Mouse (Mus musculus) thymus, postnatal 0 days (tissue): ENCODE data around the gene Ear10. TPM values are rescaled to one million over a fixed set of nuclear protein-coding genes. Genes with fewer than 3 reads are reported as not detected.
"Not testable (repeated sequence)": the region's sequence is repeated elsewhere in the genome, so short reads cannot be mapped to it uniquely, and the experiment has no call there.

Experiments
- DNase-seq: peaks from one replicate; pipeline ENCODE4 v3.0.0-alpha.2; 2015; ENCODE audit warnings: low spot score
- polyA plus RNA-seq: library from polyadenylated mRNA; unstranded; fragments of >200 nt; fragmentation: Nextera tagmentation; extraction: Ambion mirVana; gene quantifications from 2 replicates; pipeline ENCODE4 v1.2.1, GENCODE M21; 2015

The Ear10 gene
- polyA plus RNA-seq, result not detected in 2 replicates

- not testable (repeated sequence) for DNase-seq
These were observed at the start of gene Ear10 for GRCm38 (mm10) chr14:43923459-43923858. Gene Ear10 (minus strand): TSS chr14:43923559.

DNA sequence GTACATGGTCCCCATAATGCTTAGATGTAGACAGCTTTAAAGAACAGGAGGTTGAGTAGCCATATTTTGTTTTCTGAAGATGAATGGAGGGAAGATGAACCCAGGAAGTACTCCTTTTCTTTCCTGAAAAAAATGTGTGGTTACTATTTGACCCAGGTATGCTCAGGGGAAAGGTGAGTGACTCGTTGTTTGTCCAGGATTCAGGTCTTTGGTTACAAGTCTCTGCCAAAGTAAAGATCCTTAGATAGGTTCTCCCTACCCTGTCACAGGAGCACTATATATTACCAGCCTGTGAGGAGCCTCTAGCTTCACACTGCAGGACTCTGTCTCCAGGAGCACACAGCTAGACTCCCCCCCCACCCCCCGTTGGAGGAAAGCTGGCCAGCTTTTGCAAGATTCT is 33.4 kb upstream of the Ear10 start, which contains the start of gene Ang5:
Gene Ang5 (plus strand): TSS at position 301 of the 400 bp plus-strand sequence.
- DNase-seq, result not testable (repeated sequence)

GRCm38 (mm10) chr14:43955074-43955473 is 31.7 kb upstream of the Ear10 start:
- not testable (repeated sequence) for DNase-seq

DNA sequence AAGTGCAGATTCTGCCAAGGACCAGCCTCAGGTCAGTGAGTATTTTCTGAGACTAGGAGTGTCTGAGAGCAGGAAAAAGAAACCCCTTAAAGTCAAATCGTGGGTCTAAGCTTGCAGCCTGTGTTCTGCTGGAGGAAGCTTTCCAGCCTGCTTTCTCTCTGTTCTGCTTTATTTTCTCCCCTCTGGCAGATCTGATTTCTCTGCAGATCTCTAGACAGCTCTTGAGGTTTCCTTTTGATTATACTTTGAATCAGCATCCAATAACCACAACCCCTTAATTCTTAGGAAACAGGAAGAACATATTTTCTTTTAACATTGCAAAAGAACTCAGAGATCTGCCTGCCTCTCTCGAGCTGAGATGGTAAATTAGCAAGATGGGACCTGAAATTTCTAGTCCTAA is 30.0 kb upstream of the Ear10 start:
- DNase-seq, result not testable (repeated sequence)

DNA sequence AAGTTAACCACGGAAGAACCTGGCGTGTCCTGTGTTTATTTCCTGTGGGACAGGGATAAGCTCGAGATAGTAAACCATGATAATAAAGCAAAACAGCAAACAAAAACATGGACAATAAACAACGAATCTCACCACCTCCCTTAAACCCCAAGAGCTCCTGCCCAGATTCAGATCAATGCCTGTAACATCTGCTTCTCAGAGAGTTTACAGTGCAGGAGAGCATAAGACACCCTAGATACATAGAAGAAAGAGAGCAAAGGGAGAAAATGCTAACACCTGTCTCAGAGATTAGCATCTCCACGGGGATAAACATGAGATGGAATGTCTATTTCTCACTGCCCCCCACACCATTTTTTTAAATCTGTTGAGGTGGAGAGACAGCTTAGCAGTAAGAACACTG is 10.0 kb upstream of the Ear10 start:
- DNase-seq, result not testable (repeated sequence)

- DNase-seq, result peak; percentile 36
These were observed 9.6 kb upstream of the Ear10 start for GRCm38 (mm10) chr14:43932991-43933390.

- peak; percentile 40 for DNase-seq
These were observed 2.1 kb upstream of the Ear10 start for GRCm38 (mm10) chr14:43925404-43925950.

GRCm38 (mm10) chr14:43924688-43925403 is 1.5 kb upstream of the Ear10 start, which contains the start of gene Gm8113:
Gene Gm8113 (plus strand): TSS chr14:43925390.
- peak; percentile 83 for DNase-seq

DNA sequence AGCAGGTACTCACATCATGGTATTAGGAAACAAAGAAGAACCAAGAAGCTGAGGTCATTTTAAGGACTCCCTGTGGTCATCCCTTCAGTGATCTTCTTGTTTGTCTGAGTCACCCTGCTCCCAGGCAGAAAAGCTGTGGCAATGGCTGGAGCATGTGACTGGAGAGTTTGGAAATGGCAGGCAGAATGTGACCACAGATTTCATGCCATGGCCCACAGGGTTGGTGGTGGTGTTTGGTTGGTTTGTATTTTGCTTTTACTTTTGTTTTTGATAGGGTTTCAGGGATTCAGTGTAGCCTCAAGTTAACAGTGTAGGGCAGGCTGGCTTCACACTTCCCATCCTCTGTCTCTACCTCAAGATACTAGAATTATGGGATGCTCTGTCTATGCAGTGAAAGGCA is 5.1 kb downstream of the Ear10 start:
- DNase-seq, result not testable (repeated sequence)

- DNase-seq, result not testable (repeated sequence)
These were observed 24.8 kb downstream of the Ear10 start for GRCm38 (mm10) chr14:43898577-43898976.

GRCm38 (mm10) chr14:43895357-43895756 is 28.0 kb downstream of the Ear10 start:
- not testable (repeated sequence) for DNase-seq

DNA sequence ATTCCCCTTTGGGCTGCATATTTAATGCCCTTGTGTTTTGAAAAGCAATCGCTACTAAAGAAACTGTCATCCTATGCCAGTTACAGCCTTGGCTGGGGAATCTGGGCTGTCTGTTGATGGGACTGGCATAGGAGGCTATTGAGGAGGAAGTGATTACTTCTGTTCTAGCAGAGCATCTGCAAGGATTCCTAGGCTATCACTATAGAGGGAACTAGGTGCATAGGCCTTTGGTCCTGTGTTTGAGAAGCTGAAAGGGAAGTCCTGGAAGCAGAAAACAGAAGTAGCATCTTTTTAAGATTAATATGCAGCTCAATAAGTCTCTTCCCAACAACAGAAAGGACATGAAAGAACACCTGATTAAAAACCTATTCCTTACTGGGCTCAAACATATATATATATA is 32.1 kb downstream of the Ear10 start:
- DNase-seq, result not testable (repeated sequence)

DNA sequence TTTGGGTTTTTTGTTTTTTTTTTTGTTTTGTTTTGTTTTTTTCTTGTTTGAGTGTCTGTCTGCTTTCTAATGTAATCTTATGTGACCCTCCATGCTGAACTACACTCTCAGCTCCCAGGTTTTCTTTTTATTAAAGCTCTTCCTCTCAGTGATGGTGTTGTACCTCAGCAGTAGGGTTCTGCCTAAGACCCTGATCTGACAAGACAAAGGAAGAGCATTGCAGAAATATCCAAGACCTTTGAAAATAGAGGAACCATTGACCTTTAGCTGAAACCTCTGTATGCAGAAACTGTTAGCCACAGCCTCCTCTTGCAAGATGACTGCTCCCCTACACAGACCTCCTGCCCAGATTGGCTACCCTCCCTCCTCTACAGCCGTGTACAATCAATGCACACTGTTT is 37.1 kb downstream of the Ear10 start:
- DNase-seq, result not testable (repeated sequence)

DNA sequence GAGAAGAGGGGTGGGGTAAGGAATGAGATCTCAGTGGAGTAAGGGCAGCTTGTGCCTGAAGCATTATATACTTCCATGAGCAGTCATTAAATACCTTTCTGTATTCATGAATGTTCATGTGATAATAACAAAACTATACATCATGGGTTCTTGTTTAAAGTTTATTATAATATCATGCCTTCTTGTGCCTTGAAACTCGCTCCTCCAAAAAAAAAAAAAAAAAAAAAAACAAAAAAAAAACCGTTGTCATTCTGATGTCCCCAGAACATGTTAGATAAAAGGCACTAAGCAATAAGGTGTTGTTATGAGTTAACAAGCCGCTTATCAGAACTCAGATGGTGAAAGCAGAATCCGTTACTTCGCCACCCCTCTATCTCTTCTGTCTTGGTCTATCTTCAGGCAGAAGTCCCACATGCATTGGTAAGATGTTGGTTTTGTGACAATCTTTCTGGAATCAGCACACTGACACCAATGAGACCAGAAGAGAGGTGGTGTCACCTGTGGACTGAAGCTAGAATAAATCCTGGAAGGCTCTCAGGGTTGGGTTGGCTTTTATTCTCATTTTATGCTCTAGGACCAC is 43.3 kb downstream of the Ear10 start:
- not testable (repeated sequence) for DNase-seq

- not testable (repeated sequence) for DNase-seq
These were observed 45.6 kb downstream of the Ear10 start for GRCm38 (mm10) chr14:43877789-43878188.

DNA sequence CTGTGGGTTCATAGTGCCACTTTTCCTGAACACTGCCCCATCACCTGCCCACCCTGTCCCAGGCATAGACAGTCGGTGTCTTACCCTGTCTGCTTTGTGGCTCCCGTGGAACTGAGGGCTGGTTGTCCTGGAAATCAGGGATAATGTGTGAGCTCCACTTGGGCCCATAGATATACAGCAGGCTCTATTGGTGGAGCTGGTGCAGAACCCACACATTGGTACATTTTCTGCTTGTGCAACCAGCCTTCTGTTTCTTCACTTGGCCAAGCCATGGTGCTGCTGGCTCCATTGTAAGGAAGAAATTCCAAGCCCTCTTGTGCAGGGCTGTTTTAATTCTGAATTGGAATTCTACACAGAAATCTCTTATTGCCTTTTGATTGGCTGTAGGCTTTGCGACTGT is 47.9 kb downstream of the Ear10 start, which contains the start of gene Ear1:
Gene Ear1 (minus strand): TSS at position 101 of the 400 bp plus-strand sequence.
- not testable (repeated sequence) for DNase-seq

GRCm38 (mm10) chr14:43874862-43875261 is 48.5 kb downstream of the Ear10 start:
- DNase-seq, result not testable (repeated sequence)

Other genes with a start within 250 kb of the Ear10 start
- gene Gm8165, start 246.4 kb downstream of the Ear10 start, polyA plus RNA-seq, result not detected in 2 replicates
- 1.5 and 1.8 TPM in 2 replicates for gene Gm7324, start 225.7 kb downstream of the Ear10 start, polyA plus RNA-seq
- not detected in 2 replicates for gene Gm16506, start 196.1 kb downstream of the Ear10 start, polyA plus RNA-seq
- not detected in 2 replicates for gene Gm6526, start 175.7 kb downstream of the Ear10 start, polyA plus RNA-seq
- gene Gm8180, start 138.8 kb downstream of the Ear10 start, polyA plus RNA-seq, result not detected in 2 replicates
- 0.87 and 1.4 TPM in 2 replicates for gene Ear1, start 48.0 kb downstream of the Ear10 start, polyA plus RNA-seq
- 6.5 and 6.6 TPM in 2 replicates for gene Gm8113, start 1.8 kb upstream of the Ear10 start, polyA plus RNA-seq
- not detected in 2 replicates for gene Ang5, start 33.5 kb upstream of the Ear10 start, polyA plus RNA-seq
- gene Ang6, start 78.7 kb upstream of the Ear10 start, polyA plus RNA-seq, result not detected in 2 replicates
- 11.0 and 12.1 TPM in 2 replicates for gene Ear2, start 179.1 kb upstream of the Ear10 start, polyA plus RNA-seq
- not detected in 2 replicates for gene Gm3327, start 200.3 kb upstream of the Ear10 start, polyA plus RNA-seq